Mouse (Mus musculus) hematopoietic multipotent progenitor cell, adult 10-12 weeks (in vitro differentiated cells): Measurements from ENCODE around the gene Ankfn1. TPM values are rescaled to one million over a fixed set of nuclear protein-coding genes. Genes with fewer than 3 reads are reported as not detected.

Experiments
- polyA plus RNA-seq: library from polyadenylated mRNA; stranded (reverse); fragments of >175 nt; gene quantifications from 2 replicates; pipeline ENCODE4 v1.2.3, GENCODE M21; 2012; ENCODE audit warnings: low replicate concordance

The Ankfn1 gene
- polyA plus RNA-seq = not detected in 2 replicates

GRCm38 (mm10) chr11:89777431-89777830 is at the start of gene Ankfn1:
Ankfn1 (minus strand) TSS chr11:89777653.

Other genes with a start within 250 kb of the Ankfn1 start
- 1.1 and 1.8 TPM in 2 replicates for gene Pctp, start 225.2 kb upstream of the Ankfn1 start, polyA plus RNA-seq